Mouse (Mus musculus) cortical plate, adult 2 months (tissue): Measurements from ENCODE around the gene Baz2b.

Experiments used
- CTCF ChIP-seq: fragments of 200-500 bp; IDR thresholded peaks from 2 replicates; pipeline ENCODE4 v1.5.1; 2011; ENCODE audit warnings: mild to moderate bottlenecking, control low read depth, low read length; ENCODE audit not compliant: insufficient read depth; ENCODE audit errors: extremely low read depth
- POLR2A ChIP-seq: fragments of 200-500 bp; IDR thresholded peaks from 2 replicates; pipeline ENCODE4 v1.6.1; 2011; ENCODE audit warnings: mild to moderate bottlenecking, low read length, control low read depth; ENCODE audit not compliant: insufficient read depth; ENCODE audit errors: extremely low read depth

- no peak for TF ChIP-seq CTCF
- no peak for TF ChIP-seq POLR2A
These were observed 120.0 kb downstream of the Baz2b start for GRCm38 (mm10) chr2:60089528-60090247.
